Mouse (Mus musculus) naive thymus-derived CD4-positive, alpha-beta T cell, adult 2 months (primary cell): Measurements from ENCODE around the gene Atg4b.
"Not testable (repeated sequence)": the region's sequence is repeated elsewhere in the genome, so short reads cannot be mapped to it uniquely, and the experiment has no call there.

Source experiments
- DNase-seq: peaks from one replicate; pipeline ENCODE4 v3.0.0-alpha.2; 2011; ENCODE audit warnings: low read depth

Gene Atg4b

GRCm38 (mm10) chr1:93756154-93756553 lies 4.9 kb downstream of the Atg4b start:
- DNase-seq, result no peak

DNA sequence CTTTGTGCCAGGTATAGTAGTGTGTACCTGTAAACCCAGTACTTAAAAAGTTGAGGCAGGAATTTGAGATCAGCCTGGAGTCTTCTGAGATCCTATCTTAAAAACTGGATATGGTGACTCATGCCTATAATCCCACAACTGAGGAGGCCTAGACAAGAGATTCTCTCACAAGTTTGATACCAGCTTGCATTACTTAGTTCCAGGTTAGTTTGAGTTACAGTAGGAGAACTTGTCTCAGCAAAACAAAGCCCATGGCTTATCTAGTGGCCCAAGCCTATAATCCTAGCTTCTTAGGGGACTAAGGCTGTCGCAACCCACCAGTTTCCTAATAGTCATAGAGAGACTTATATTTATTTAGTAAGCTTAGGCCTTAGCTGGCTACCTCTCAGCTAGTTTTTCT lies 8.8 kb downstream of the Atg4b start:
- no peak for DNase-seq

DNA sequence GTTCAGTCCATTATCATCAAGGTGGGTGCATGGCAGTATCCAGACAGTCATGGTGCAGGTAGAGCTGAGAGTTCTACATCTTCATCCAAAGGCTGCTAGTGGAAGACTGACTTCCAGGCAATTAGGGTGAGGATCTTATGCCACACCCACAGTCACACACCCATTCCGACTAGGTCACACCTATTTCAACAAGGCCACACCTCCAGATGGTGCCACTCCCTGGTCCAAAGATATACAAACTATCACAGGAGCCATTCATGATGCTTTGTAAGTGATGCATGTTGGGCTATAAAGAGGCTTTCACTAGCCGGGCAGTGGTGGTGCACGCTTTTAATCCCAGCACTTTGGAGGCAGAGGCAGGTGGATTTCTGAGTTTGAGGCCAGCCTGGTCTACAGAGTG lies 12.2 kb downstream of the Atg4b start:
- DNase-seq, result not testable (repeated sequence)

GRCm38 (mm10) chr1:93764871-93765591 lies 13.7 kb downstream of the Atg4b start:
- DNase-seq, result no peak

GRCm38 (mm10) chr1:93767600-93767999 lies 16.3 kb downstream of the Atg4b start:
- no peak for DNase-seq

GRCm38 (mm10) chr1:93769901-93770300 lies 18.6 kb downstream of the Atg4b start:
- DNase-seq, result no peak

GRCm38 (mm10) chr1:93776686-93777085 lies 25.4 kb downstream of the Atg4b start:
- DNase-seq, result no peak

- DNase-seq, result no peak
These were observed 35.6 kb downstream of the Atg4b start for GRCm38 (mm10) chr1:93786912-93787311.

- DNase-seq, result no peak
These were observed 43.2 kb downstream of the Atg4b start for GRCm38 (mm10) chr1:93794526-93794925.

- DNase-seq, result no peak
These were observed 44.6 kb downstream of the Atg4b start for GRCm38 (mm10) chr1:93795886-93796285.

DNA sequence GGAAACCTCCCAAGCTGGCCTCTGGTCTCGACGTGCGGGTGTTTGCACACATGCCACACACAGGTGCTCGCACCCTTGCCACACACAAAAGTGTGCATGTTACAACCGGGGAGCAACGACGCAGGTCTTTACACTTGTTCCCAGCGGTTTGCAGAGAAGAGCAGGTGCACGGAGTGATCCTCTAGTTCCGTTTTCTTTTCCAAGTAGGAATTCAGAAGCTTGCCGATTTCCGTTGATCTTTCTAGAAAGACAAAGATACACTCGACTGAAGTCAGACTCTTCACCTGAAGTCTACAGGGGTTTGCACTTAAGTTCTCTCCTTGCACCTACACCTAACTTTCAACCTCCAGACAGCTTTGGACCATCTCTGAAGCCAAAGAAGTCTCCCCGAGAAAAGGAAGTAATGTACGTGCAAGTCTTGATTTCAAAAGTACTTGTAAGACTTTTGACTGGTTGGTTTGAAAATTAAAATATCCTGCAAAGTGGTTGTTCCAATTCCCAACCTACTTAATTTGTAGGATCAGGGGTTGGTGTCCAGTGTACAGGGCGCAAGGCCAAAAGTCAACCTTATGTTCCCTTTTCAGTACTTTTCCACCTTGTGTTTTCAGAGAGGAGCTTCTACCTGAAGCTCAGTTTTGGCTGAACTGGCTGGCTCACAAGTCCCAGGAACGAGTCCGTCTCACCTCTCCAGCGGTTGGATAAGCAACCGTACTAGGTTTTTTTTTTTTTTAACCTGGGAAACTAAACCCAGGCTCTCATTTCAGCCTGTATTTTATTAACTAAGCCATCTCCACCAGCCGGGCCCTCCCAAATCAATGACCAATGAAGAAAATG lies 49.6 kb downstream of the Atg4b start:
- peak; percentile 28 for DNase-seq

DNA sequence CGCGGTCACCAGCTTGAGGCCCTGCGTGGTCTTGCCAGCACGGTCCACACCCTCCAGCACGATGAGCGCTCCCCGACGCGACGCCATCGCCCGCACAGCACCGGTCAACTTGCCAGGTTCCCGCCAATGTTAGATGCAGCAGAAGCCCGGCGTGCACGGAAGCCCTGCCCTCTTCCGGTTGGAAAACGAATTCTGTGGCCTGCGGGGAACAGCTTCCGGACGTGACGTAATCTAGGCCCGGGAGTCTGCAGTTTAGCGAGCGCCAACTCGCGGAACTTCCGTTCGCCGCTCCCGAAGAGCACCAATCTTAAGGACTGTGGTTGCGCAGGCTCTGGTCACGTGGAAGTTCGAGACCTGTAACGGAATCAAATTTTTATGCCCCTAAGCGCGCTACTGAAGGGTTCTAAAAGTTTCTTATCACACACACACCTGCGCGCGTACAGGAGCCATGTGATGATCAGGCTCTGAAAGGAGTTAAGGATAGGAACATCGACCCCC lies 50.5 kb downstream of the Atg4b start, which contains the start of gene Dtymk:
Gene Dtymk (minus strand): TSS at position 194 of the 498 bp plus-strand sequence.
- peak; percentile 96 for DNase-seq

GRCm38 (mm10) chr1:93802771-93803170 lies 51.5 kb downstream of the Atg4b start:
- DNase-seq, result no peak

DNA sequence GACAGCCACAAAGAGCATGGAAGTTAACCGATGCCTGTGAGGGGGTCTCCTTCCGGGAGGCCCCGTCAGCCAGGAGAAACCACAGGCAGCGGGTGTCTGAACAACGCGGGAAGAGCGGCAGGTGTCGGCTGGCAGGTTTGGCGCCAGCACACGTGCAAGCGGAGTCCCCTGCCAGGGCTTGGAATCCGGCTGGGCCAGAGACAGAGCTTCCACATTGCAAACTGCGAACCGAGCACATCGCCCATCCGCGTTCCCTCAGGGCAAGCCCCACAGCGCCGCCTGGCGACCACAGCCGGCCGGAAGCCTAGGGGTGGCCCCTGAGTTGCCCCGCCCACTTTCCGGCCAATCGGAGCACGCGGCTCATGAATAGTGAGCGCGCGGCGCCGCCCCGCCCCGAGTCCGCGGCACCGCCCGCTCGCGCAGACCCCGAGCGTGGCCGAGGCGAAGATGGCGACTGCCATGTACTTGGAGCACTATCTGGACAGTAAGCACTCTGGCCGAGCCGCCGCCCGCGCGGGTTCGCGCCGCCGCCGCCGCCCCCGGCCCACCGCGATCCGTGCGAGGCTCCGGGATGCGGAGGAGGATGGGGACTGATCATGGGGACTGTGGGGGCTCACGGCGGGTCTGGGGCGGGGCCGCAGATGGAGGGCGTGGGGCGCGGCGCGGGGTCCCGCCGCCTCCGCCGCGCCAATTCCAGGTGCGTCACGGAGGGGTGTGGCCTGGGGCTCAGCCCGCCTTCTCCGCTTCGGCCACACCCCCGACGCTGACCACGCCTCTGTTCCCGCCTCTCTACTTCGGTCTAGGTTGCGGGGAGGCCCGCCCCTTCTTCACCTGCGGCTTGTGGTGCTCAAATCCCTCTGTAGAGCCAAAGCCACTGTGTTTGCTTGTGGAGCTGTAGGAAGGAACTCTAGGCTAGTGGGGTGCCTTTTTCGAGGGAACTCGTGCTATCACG lies 52.5 kb downstream of the Atg4b start, which contains the start of gene Ing5:
Gene Ing5 (plus strand): TSS at position 410 of the 952 bp plus-strand sequence.
- DNase-seq, result peak; percentile 100

- no peak for DNase-seq
These were observed 53.5 kb downstream of the Atg4b start for GRCm38 (mm10) chr1:93804818-93805217.

DNA sequence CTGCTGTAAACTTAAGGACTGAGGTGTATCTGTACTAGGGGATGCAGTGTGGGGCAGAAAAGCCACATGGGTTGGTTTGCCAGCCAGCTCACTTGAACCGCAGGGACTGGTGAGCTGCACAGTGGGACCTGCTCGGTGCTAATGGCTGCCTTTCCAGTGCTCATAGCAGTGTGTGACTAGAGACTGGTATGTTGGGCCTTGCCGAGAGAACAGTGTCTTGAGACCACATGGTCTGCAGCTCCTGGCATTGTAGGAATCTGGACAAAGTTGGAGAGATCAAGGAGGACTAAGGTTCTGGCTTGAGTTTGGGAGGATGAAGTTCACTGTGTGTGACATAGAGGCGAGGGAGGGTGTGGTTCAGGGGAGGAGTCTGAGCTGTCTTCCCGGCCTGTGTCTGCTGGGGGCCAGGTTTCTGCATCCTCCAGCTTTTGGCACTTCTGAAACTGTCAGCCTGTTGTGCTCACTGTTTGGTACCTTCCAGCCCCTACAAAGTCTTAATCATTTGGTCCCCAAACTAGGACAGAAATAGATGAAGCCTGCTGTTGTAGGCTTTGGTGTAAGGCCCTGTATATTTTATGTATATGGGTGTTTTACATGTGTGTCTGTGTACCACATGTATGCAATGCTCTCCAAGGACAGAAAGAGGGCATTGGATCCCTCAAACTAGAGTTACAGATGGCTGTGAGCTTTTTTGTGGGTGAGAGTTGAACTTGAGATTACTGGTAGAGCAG lies 54.1 kb downstream of the Atg4b start:
- DNase-seq, result peak; percentile 15

- no peak for DNase-seq
These were observed 57.6 kb downstream of the Atg4b start for GRCm38 (mm10) chr1:93808871-93809270.

DNA sequence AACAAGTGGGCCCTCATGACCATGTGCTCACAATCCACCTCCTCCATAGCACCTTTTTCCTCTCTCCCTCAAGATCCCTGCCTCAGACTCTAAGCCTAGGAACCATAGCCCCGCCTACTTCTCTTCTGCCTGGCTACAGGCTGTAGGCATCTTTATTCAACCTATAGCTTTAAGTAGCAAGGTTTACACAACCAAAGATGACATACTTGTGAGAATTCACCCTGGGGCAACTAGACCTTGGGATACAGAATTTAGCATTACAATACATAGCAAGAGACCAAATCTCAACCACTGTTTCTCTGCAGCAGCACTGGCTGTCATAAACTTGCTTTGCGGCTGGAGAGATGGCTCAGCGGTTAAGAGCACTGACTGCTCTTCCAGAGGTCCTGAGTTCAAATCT lies 58.7 kb downstream of the Atg4b start:
- DNase-seq, result no peak

DNA sequence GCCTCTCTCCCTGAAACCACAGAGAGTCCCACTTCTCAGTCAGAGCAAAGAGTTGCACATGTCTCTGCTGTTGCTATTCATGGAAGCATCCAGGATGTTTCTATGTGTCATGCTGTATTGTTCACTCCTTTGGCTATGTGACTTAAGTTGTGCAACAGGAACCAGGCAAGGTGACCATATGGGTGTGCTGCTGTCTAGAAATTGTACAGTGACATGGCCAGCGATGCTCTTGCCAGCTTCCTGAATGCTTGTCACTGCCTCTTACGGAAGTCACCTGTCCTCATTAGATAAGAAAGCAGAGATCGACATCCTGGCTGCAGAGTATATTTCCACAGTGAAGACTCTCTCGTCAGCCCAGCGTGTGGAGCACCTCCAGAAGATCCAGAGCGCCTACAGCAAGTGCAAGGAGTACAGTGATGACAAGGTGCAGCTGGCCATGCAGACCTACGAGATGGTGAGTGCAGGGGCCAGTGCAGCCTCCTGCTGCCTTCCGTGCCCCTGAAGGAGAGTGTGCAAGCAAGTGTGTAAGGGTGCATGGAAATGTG lies 60.3 kb downstream of the Atg4b start:
- no peak for DNase-seq

- no peak for DNase-seq
These were observed 66.7 kb downstream of the Atg4b start for GRCm38 (mm10) chr1:93817823-93818532.
